Mouse (Mus musculus) spleen, adult 18-20 months (tissue): Measurements from ENCODE around the gene Galt.
A peak's percentile ranks its signal among the peaks of the same experiment; 100 is the strongest.

Experiments
- DNase-seq, 2 experiments: peaks; one replicate each; pipeline ENCODE4 v3.0.0; 2022; ENCODE audit warnings: mixed read lengths in 2 of 2

The Galt gene

DNA sequence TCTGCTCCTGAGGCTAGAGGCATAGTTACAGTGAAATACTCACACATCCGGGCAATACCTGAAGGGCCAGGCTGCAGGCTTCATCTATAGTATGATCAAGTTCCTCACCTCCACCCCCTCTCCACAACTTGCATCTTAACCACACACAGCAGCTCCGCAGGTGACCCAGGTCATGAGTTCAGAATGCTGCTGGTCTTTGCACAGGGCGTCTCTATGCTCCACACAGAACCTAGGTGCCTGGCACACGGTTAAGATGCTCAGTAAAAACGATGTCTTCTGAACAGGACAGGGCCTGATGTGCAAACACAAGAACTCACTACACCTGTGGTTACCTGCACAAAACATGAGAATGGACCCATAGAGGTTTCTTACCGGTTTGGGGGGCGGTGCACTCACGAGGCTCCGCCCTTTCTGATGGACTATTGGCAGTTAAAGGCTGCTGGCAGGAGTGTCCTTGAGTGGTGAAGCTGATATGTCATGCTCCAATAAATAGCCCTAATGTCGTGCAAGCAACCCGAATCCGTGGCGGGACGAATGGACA lies at the start of gene Galt:
TSS of gene Galt (plus strand) at position 432 of the 541 bp plus-strand sequence.
- DNase-seq: no peak

DNA sequence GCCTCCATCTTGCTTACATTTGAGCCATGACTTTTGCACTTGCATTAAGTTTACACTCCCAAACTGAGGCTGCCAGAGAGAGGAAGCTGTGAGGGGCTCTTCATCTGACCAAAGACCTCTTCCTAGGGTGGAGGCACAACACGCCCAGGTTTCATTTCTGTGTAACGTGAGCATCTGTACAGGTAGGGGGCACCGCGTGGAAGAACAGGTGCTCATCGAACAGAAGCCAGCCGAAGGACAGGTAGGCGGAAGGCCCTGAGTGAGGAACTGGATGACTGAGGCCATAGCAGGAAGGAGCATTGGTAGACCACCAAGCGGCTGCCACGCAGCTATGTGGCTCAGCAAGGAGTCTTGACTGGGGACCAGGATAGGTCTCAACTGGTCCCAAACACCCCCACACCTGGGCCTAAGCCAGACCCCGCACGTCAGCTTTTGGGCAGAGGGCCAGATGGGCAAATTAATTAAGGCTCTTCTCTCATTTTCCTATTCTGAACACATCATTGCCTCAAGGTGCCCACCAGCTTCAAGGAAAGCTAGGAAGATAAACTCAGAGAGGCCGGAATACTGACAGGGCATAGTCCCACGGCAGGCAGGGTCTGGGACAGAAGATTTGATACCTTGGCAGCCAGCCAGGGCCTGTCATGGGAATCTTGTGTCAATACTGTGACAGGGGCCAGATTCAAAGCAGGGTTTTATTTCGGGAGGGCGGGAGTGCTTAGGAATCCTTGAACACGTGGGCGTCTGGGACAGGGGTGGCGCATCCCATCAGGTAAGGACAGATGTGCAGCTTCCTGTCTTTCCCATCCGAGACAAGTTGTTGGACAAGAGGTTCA lies 48.9 kb upstream of the Galt start:
- no peak for DNase-seq

DNA sequence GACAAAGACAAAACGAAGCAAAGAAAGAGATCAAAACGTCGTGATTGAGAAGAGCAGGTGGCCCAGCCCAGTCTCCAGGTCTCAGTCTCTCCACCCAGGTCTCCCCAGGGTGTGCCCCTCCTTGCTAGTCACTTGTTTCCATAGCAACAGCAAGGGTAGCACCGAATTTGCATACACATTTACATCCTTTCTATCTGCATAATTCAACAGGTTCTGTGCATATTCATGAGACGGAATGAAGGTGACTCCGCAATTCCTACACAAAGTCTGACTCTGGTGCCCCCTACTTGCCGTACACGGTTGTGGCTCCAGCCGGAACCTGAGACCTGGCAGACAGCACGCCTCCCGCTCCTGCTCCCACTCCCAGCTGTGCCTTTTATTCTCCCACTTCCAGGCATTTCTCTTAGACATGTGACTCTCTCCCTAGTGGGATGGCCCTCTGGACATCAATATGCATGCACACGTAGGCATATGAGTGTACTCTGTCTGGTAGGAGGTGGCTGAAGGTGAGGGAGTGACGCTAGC lies 48.0 kb upstream of the Galt start:
- DNase-seq: peak; percentile 43 to 64

DNA sequence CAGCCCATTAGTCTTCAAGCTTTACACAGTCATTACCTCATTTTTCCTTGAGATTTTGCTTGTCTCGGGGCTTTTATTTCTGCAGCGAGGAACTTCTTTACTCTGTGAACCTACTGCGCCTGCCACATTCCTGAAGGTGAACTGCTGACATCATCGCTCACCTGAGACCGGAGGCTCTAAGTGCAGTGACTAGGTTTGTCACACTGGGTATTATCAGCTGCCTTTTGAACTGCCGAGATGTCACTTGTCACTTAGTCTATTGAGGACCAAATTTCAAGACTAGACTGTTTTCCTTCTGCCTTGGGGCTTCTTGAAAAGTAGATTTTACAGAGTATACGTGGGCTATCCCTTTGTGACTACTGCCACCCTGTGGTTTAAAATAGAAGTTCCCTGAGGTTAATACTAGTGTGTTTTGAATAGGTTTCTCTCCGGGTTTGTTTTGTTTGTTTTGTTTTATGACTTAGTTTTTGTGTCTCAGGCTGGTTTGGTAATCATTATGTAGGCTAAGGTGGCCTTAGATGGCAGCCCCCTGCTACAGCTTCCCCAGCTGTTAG lies 46.8 kb upstream of the Galt start:
- no peak for DNase-seq

DNA sequence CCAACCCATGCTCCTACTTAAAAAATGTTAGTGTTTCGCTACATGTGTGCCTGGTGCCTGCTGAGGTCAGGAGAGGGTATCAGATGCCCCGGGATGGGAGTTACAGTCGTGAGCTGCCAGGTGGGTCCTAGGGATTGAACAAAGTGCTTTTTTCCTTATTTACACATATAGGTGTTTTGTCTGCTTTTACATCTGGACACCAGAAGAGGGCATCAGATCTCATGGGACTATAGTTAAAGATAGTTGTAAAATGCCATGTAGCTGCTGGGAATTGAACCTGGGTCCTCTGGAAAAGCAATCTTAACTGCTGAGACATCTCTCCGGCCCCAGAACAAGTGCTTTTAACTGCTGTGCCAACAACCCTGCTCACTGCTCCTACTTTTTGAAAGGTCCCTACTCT lies 44.8 kb upstream of the Galt start:
- no peak for DNase-seq

DNA sequence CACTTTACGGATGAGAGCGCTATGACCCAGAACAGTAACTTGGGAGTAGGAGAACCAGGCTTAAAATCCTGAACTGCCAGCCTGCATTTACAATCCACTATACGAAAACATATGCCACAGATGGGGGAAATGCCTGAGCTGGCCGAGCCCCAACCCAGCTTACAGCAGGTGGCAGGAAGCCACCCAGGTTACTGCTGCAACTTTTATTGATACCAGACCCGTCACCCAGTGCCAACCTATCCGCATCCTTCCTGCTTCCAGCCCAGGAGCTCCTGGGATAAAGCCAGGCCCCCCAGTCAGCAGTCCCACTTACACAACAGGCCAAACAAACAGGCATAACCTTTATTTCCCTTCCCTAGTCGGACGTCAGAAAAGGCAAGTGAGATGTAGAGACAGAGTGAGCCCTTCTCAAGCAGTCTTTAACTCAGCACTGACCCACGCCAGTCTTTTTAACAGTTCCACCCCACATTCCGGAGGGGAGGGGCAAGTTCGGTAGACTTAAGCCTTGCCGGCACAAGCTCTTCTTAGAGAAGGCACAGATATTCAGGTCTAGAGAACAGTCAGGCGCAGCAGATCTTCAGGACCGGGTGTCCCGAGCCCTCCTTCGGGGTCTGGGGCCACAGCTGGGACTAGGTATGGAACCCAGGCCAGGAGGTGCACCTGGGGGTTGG lies 43.2 kb upstream of the Galt start:
- no peak for DNase-seq

DNA sequence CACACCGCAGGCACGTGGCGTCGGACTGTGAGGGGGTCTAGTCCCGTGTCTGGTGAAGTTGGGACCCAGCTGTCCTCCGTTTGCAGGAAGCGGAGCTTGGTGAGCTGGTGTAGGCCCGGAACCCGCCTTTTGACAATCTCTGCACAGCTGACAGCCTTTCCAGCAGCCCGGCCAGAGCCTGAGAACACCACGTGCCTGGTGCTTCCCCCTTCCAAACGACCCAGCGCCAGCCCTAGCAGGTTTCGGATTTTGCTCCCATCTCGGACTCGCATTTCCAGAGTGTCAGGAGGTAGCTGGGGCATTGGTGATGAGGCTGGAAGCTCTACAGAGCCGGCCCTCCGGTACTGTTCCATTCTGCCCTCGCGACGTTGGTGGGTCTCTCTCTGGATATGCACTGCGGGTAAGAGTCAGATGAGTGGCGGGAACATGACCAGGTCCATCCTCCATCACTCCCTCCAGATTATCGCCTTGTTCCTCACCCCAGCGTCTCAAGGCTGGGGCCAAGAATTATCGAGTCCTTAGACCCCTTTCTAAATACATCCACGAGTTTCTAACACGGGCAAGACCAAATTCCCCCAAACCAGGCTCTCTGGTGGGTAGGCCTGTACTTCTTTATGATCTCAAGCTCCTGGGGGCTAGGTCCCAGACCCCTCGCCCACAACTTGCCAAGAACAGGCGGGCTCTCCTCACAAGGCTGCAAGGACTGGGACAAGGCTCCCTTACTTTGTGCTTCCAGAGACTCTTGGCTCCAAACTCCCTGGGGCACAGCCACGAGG lies 42.4 kb upstream of the Galt start:
- DNase-seq: no peak

DNA sequence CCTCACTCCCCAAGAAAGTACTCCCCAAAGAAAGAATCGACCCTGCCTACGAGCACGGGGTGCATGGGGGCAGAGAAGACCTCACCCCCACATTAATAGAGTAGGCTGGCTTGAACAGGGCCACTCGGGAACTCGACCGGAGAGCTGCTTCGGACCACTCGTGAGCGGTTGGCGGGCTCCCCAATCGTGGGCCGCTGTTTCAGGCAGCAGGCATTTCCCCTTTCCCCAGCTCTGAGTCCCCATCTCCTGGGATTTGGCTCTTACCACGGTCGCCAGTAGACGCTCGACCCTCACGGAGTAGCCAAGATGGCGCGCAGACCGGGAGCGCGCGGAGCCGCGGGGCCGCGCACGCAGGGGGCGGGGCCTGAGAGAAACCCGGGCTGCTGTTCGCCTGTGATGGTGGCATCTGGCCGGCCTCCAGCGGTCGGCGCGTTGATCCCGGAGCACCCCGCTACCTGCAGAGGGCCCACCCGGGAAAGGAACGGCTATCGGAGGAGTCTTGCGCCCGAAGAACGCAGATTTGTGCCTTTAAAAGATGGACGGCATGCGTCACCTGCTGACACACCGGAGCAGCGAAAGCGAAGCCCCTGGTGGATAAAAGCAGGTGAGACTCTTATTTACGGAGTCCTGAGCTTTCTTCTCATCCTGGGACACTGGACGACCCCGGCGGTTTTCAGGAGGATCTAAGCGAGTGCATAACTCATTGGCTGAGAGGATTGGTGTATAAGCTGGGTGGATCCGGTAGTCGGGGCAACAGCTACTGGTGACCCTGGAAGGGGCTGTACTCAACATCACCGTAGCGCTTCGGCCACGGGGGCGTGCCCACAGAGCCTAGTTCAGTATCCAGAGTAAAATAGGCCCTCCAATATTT lies 41.6 kb upstream of the Galt start, which contains the start of gene Rpp25l:
TSS of gene Rpp25l (minus strand) at position 338 of the 871 bp plus-strand sequence.
- peak; percentile 74 to 89 for DNase-seq

DNA sequence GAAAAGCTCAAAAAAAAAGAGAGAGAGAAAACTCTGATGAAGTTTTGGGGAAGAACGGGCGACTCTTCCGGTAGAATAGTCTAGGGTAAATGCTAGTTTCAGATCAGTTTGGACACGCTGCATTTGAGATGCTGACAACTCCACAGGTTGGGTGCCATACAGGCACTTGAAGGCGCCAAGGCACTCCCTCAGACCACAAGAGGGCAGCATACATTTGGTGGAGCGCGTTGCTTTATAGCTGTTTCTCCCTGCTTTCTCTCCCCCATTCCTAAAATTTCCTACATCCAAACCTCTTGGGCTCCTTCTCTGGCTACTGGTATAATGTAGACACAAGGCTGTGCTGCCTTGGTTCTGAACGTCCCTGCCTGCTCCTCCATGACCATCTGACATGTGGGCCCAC lies 40.8 kb upstream of the Galt start:
- peak in 1 of 2 experiments; percentile 53 for DNase-seq

DNA sequence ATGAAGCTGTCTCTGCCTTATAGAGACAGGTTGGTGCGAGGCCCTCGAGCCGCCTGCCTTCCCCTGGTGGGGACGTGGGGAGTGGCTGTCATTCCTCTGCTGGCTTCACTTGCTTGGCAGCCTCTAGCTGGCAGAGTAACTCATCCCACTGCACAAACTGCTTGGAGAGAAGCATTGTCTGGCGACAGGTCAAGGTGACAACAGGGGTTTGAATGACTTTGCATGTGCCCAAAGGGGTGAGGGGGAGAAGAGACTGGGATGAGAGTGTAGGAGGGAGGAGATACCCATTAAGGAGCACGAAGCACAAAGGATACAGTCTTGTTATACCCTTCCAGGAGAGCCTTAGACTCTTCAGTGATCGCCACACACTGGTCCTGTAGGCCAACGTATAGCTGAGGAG lies 39.9 kb upstream of the Galt start:
- DNase-seq: no peak

DNA sequence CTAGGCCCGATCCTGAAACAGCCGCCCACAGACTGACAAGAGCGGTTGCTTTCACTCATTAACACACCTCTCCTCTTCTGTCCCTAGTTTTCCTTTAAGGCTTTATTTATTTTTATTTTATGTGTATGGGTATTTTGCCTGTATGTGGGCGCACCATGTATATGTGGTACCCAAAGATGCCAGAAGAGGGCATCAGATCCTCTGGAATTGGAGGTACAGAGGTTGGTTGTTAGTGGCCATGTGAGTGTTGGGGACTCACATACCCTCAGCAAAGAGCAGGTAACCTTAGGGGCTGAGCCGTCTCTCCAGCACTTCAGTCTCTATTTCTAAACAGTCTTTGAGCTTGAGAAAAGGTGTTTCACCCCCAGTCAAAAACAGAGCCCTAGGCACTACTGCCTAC lies 39.4 kb upstream of the Galt start:
- no peak for DNase-seq

DNA sequence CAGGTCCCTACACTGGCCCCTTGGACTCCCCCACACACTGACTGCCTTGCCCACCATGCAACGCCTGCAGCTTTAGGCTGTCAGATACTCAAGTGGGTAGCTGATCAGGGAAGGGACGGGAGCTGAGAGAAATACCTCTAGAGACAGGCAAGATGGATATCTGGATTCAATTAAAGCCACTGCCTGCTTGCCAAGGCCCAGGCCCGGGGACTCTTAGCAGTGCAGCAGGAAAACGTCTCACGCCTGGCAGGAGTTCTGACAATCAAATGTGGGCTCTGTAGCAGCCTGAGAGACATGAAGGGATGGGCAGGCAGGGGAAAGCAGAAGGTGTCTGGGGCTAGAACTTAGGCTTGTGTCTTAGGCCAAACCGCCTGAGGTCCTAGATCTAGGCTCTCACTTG lies 38.2 kb upstream of the Galt start:
- DNase-seq: no peak

DNA sequence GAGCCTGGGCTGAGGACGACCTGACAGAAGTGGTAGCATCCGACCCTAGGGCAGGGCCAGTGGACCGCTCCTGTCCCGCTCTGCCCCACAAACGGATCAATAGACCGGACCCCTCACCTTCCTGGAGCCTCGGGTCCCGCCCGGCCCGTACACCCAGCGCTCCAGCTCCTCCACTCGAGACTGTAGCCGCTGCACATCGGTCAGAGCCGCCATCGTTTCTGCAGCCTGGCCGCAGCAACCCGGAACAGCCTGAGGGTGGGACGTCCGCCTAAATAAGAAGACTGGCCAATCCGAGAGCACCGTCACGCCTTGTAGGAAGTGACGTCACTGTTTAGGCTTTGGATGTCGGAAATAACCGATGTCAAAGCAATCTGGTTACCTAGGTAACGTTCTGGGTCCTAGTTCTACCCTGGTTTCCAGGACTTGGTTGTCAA lies 32.1 kb upstream of the Galt start, which contains the start of gene Dctn3:
TSS of gene Dctn3 (minus strand) at position 253 of the 434 bp plus-strand sequence.
- peak; percentile 70 to 72 for DNase-seq

DNA sequence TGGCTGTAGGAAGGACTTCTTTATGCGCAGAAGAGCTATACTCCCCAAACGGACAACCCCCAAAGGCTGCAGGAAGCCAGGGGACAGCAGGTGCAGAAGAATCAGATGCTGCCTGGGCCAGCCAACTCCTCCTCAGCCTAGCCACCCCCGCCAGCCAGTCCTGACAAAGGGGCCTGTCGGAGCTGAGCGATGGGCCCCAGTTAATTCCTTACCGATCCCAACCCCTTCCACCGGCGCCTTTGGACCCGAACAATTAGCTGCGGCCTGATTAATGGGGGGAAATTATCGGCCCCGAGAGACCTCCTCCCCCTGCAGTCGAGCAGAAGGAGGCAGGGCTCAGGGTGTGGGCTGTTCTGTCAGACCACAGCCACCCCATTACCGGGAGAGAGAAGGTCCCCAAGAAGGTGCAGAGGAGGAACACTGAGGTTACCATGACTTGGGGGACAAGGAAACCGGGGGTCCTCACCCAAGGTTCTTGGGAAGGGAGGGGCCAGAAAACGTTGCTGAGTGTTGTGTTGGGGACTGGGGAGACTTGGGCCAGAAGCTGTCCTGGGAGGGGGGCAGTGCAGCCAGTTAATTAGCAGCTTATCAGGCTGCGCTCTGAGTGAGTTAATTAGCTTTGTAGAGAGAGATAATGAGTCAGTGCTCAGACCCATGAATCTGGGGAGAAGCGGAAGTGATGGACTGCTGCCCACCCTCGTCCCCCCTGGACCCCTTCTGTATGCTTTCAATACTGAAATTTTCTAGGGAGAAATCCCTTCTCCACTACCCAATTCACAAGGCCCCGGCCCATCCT lies 28.0 kb upstream of the Galt start:
- DNase-seq: no peak

DNA sequence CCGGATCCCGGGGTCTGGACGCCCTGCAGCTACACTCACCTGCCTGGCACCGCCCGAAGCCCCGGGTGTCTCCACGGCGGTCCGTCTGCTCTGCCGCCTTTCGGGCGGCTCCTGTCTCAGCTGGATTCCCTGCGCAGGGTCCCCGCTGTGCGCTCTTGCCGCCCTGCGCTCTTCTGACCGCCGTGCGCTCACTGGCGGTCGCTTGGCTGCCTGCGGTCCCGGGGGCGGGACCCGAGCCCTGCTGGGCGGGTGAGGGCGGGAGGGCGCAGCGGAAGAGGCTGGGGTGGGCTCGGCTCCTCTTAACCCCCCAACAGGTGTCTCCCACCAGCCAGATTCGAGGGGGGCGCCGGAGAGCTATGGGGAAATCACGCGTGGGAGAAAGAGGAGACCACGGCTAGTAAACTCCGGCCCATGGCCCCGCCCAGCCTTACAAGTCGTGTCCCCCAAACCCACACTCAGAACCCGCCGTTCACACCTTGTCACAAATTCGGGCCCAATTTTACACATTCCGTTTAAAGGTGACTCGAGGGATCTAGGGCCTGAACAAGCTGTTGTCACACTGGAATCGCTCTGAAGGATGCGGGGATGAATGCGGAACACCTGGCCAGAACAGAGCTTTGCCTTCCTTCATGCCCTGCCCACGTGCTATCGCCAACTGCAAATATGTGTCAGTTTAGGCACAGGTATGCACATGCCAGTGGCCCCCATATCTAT lies 23.8 kb upstream of the Galt start, which contains the start of gene Arid3c:
TSS of gene Arid3c (minus strand) at position 91 of the 714 bp plus-strand sequence.
- DNase-seq: no peak

DNA sequence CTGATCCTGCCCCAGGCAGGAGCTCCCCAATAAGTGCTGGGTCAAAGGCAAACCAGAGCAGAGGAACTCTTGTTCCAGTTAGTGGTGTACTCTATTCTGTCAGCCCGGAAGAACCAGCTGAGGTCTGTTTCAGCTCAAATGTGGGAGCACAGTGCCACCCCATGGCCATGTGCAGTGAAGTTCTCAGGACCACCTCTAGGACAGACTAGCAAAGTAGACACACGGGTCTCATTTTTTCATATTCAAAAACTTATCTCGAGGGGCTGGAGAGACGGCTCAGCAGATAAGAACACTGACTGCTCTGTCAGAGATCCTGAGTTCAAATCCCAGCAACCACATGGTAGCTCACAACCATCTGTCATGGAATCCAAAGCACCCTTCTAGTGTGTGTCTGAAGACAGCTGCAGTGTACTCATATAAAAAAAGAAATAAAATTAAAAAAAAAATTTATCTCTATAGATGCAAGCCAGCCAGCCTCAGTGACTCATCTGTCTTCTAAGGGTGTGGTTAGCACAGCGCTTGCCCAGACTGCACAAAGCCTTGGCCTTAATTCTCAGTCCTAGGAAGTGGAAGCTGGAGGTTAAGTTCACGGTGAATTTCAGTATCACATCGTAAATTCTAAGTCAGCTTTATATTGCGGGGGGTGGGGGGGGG lies 17.3 kb upstream of the Galt start:
- DNase-seq: peak; percentile 58 to 75

DNA sequence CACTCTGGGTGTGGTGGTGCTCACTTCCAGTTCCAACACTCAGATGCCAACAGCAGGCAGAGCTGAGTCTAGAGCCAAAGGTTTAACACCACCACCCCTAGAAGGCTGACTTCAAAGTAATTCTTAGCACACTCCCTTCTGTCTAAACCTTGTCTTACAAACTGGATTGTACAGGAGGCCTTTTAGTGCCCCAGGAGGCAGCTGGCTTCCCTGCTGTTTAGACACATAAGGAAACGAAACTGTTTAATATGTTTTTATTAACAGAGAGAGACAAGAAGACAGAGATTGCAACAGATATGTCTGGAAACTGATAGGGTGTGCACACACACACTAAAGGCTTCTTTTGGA lies 16.8 kb upstream of the Galt start:
- DNase-seq: no peak

DNA sequence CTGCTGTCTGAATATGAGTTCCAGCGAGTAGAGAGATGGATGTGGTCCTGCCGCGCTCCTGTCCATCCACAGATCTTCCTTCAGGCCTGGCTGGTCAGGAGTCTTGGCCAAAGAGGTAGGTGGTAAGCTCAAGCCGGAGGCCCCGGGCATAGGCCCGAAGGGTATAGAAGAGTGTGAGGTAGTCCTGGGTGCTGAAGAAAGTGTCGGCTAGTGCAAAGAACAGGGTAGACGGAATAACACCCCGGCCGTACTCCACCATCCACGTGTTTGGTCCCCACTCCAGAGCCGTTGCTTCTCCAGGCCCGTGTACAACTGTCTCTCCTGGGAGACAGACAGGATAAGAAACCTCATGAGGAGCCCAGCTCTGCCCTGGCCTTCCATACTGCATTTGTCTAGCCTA lies 15.8 kb upstream of the Galt start:
- no peak for DNase-seq
